Mouse (Mus musculus) C2C12 (cell line): ENCODE results near the gene Micu1.

Source experiments
- CTCF ChIP-seq: IDR thresholded peaks from one replicate; pipeline ENCODE4 v1.5.1; 2011; ENCODE audit not compliant: control insufficient read depth, insufficient read depth, insufficient read length
- MYOG ChIP-seq: IDR thresholded peaks from one replicate; pipeline ENCODE4 v1.6.1; 2011; ENCODE audit not compliant: control insufficient read depth, insufficient read length; ENCODE audit errors: extremely low read depth
- USF1 ChIP-seq: IDR thresholded peaks from one replicate; pipeline ENCODE4 v1.6.1; 2011; ENCODE audit warnings: low read depth, mild to moderate bottlenecking, control low read depth, moderate library complexity

DNA sequence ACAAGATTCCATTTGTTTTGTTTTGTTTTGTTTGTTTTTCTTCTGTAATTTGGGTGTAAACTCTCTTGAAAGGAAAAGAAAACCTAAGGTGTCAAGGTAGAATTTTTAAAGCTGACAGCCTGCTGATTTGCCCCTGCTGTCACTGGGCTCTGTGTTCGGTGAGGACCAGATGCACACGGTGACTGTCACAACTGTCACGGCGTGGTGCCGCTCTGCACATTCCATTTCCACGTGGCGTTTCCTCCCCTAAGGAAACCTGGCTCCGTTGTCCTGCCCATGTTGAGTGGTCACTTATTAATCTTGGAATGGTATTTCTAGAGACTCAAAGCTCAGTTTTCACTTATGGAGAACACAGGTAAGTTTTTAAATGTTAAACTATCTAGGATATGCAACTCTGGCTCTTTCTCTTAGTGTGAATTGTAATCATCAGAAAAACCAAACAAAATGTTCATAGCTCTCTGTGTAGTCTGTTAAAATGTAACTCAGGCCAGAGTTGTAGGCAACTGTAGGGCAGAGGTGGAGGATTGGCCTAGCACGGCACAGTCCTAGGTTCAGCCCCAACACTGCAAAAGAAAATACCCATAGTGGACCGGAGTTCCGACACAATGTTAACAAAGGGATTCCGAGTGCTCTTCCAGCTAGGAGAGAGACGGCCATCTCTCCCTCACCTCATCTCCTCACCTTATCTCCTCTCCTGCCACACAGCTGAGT lies 66.2 kb downstream of the Micu1 start:
- TF ChIP-seq CTCF (no peak), MYOG (no peak), USF1 (no peak)
